ENCODE assay signal across 21 mouse cellular contexts in genomic region chr8:111831996-111832395, GRCm38 (mm10). TPM values are rescaled to one million over a fixed set of nuclear protein-coding genes. Genes with fewer than 3 reads are reported as not detected.
DNase-seq lines count a peak whose midpoint lies in the region; ATAC-seq and TF ChIP-seq lines count a peak whose summit lies in the region.
"Had no signal": no experiment of that assay in that cellular context is flagged by ENCODE, and none has a peak within 500 bp of the region (broad histone marks: within the 10 kb centered on the region; RNA-seq: fewer than 3 reads in every experiment).

No protein-coding gene starts in this region.

- TF ChIP-seq EP300 in heart, adult 2 months (IDR thresholded peaks at IDR 0.05; ENCODE audit: insufficient read depth, low read depth, low read length) = no peak

- H3K9ac ChIP-seq in heart, adult 2 months (ENCODE audit: low read depth, low read length) = no peak overlapping the region; the same call in 1 of the 2 replicates
- no peak overlapping the region for H3K9ac ChIP-seq in midbrain, embryonic 11.5 days (ENCODE audit: low read length)
- H3K9ac ChIP-seq: forebrain, embryonic 13.5 days; intestine, embryonic 15.5 days; limb, embryonic 15.5 days; liver, embryonic 15.5 days; lung, embryonic 14.5 days; midbrain, embryonic 13.5 days had no signal

- peaks cover 29% of the 10 kb centered on the region for H3K4me1 ChIP-seq in heart, adult 2 months (ENCODE audit: control insufficient read depth, insufficient read depth, low read length)
- peaks cover 18% of the 10 kb centered on the region; the same call in 1 of the 2 replicates for H3K4me1 ChIP-seq in kidney, adult 2 months (ENCODE audit: control insufficient read depth, insufficient read depth, low read length)
- no peaks in the 10 kb centered on the region for H3K4me1 ChIP-seq in midbrain, embryonic 11.5 days (ENCODE audit: control insufficient read depth, insufficient read depth, low read length)
- H3K4me1 ChIP-seq in midbrain, embryonic 10.5 days = no peaks in the 10 kb centered on the region
- H3K4me1 ChIP-seq: forebrain, embryonic 13.5 days; limb, embryonic 15.5 days; liver, embryonic 15.5 days; midbrain, embryonic 13.5 days had no signal

- no peaks in the 10 kb centered on the region for H3K27me3 ChIP-seq in heart, adult 2 months (ENCODE audit: control insufficient read depth, insufficient read depth, low read length)
- no peaks in the 10 kb centered on the region for H3K27me3 ChIP-seq in kidney, adult 2 months (replicated peaks; ENCODE audit: control insufficient read depth, insufficient read depth, low read length)
- H3K27me3 ChIP-seq in midbrain, embryonic 11.5 days (ENCODE audit: control insufficient read depth, insufficient read depth, low read length) = no peaks in the 10 kb centered on the region
- no peaks in the 10 kb centered on the region for H3K27me3 ChIP-seq in midbrain, embryonic 10.5 days (ENCODE audit: low read depth, poor library complexity, severe bottlenecking)
- H3K27me3 ChIP-seq: forebrain, embryonic 13.5 days; intestine, embryonic 15.5 days; limb, embryonic 15.5 days; liver, embryonic 15.5 days; midbrain, embryonic 13.5 days had no signal

- 40% methylated on average over 4 of the region's 4 CpGs for WGBS in heart, adult 2 months
- 28% methylated on average over 4 of the region's 4 CpGs for WGBS in kidney, adult 2 months
- WGBS in midbrain, embryonic 11.5 days = 84% methylated on average over 4 of the region's 4 CpGs
- 85% methylated on average over 4 of the region's 4 CpGs for WGBS in midbrain, embryonic 10.5 days

- TF ChIP-seq POLR2A in heart, adult 2 months (IDR thresholded peaks at IDR 0.05; ENCODE audit: insufficient read depth, low read depth, low read length) = no peak
- no peak for TF ChIP-seq POLR2A in kidney, adult 2 months (IDR thresholded peaks at IDR 0.05; ENCODE audit: low read depth, low read length)

- TF ChIP-seq CTCF in heart, adult 2 months (IDR thresholded peaks at IDR 0.05) = no peak
- TF ChIP-seq CTCF in kidney, adult 2 months (conservative IDR thresholded peaks at IDR 0.05; ENCODE audit: insufficient read depth, insufficient read length, low read depth, low read length) = no peak

- H3K4me3 ChIP-seq in heart, adult 2 months = no peak overlapping the region
- H3K4me3 ChIP-seq in kidney, adult 2 months (ENCODE audit: insufficient read depth, low read depth, low read length) = no peak overlapping the region
- H3K4me3 ChIP-seq in midbrain, embryonic 11.5 days (ENCODE audit: low read depth, low read length) = no peak overlapping the region
- H3K4me3 ChIP-seq in midbrain, embryonic 10.5 days = no peak overlapping the region
- H3K4me3 ChIP-seq: forebrain, embryonic 13.5 days; intestine, embryonic 15.5 days; layer of hippocampus, adult 2 months; limb, embryonic 15.5 days; liver, embryonic 15.5 days; midbrain, embryonic 13.5 days had no signal

- H3K36me3 ChIP-seq in heart, adult 2 months (ENCODE audit: control insufficient read depth, insufficient read depth, low read length) = peaks cover 49% of the 10 kb centered on the region
- no peaks in the 10 kb centered on the region; the same call in none of the 2 replicates for H3K36me3 ChIP-seq in kidney, adult 2 months (ENCODE audit: control insufficient read depth, insufficient read depth, low read length)
- H3K36me3 ChIP-seq in midbrain, embryonic 11.5 days (ENCODE audit: control insufficient read depth, insufficient read depth, low read length) = peaks cover 5% of the 10 kb centered on the region
- peaks cover 77% of the 10 kb centered on the region for H3K36me3 ChIP-seq in midbrain, embryonic 10.5 days

- no peaks in the 10 kb centered on the region; the same call in 1 of the 2 replicates for H3K79me2 ChIP-seq in heart, adult 2 months (replicated peaks; ENCODE audit: control insufficient read depth, insufficient read depth, low read length)

- peak overlapping the region; percentile 6; the same call in 1 of the 2 replicates for H3K27ac ChIP-seq in heart, adult 2 months
- peak overlapping the region; percentile 69; the same call in 1 of the 2 replicates for H3K27ac ChIP-seq in kidney, adult 2 months (ENCODE audit: insufficient read depth, low read depth, low read length)
- no peak overlapping the region for H3K27ac ChIP-seq in midbrain, embryonic 11.5 days (ENCODE audit: low read depth, low read length)
- no peak overlapping the region for H3K27ac ChIP-seq in midbrain, embryonic 10.5 days (replicated peaks)
- H3K27ac ChIP-seq: forebrain, embryonic 13.5 days; intestine, embryonic 15.5 days; layer of hippocampus, adult 2 months; limb, embryonic 15.5 days; liver, embryonic 15.5 days had no signal

- intact Hi-C loops in heart, adult 2 months (cut with DNase I) = no loop called here
- intact Hi-C loops in heart, postnatal 10 days (cut with DNase I) = no loop called here

- H3K4me2 ChIP-seq in midbrain, embryonic 11.5 days = no peak overlapping the region
- H3K4me2 ChIP-seq: forebrain, embryonic 13.5 days; intestine, embryonic 15.5 days; limb, embryonic 15.5 days; liver, embryonic 15.5 days; lung, embryonic 14.5 days; midbrain, embryonic 13.5 days had no signal

- no peaks in the 10 kb centered on the region for H3K9me3 ChIP-seq in midbrain, embryonic 11.5 days (ENCODE audit: control insufficient read depth, low read length)
- H3K9me3 ChIP-seq in midbrain, embryonic 10.5 days (replicated peaks) = no peaks in the 10 kb centered on the region
- H3K9me3 ChIP-seq: forebrain, embryonic 13.5 days; intestine, embryonic 15.5 days; limb, embryonic 15.5 days; liver, embryonic 15.5 days; midbrain, embryonic 13.5 days had no signal

- no peak for ATAC-seq in midbrain, embryonic 11.5 days (ENCODE audit: low FRiP score)
- ATAC-seq: CD4-positive, CD25-positive, alpha-beta regulatory T cell, adult 4 months; forebrain, embryonic 13.5 days; hindbrain, embryonic 16.5 days; intestine, embryonic 15.5 days; midbrain, embryonic 13.5 days had no signal

- DNase-seq in heart, adult 2 months = no peak
- DNase-seq in heart, postnatal 10 days = no peak
- DNase-seq in kidney, adult 2 months = no peak
- no peak for DNase-seq in kidney, postnatal 14 days
- DNase-seq in midbrain, embryonic 11.5 days (ENCODE audit: low spot score, missing footprints) = peak; percentile 67
- no peak for DNase-seq in midbrain, embryonic 10.5 days (ENCODE audit: low spot score)
- DNase-seq in neural tube, embryonic 10.5 days (ENCODE audit: extremely low spot score, low spot score) = no peak
- DNase-seq: adrenal gland, postnatal 25 days; cerebellum, adult 2 months; cerebellum, postnatal 14 days; kidney, adult 9 months; kidney, postnatal 25 days had no signal

RNA-seq across cellular contexts. Expression of gene Cfdp1, which starts 22.1 kb away (rescaled TPM):
- total RNA-seq in heart, adult 2 months (2021) = 10 to 100 TPM; 32.7 to 34.4 TPM
- 5.6 and 11.6 TPM in 2 replicates for polyA plus RNA-seq in heart, adult 2 months (2012; rRNA removed)
- total RNA-seq in heart, postnatal 10 days (2021) = 10 to 100 TPM; 43.7 to 53.7 TPM
- 7.2 and 12.5 TPM in 2 replicates for polyA plus RNA-seq in kidney, adult 2 months (2012; rRNA removed)
- polyA plus RNA-seq in midbrain, embryonic 11.5 days (2014; fragmentation: Nextera tagmentation; extraction: Ambion mirVana) = 209 and 223 TPM in 2 replicates
- 205 and 225 TPM in 2 replicates for polyA plus RNA-seq in midbrain, embryonic 10.5 days (2016; fragmentation: Nextera tagmentation; extraction: Ambion mirVana)

RNA-seq across cellular contexts. Expression of gene Tmem170, which starts 44.6 kb away (rescaled TPM):
- total RNA-seq in heart, adult 2 months (2021) = 1 to 10 TPM; 2.7 to 2.9 TPM
- polyA plus RNA-seq in heart, adult 2 months (2012; rRNA removed) = 2.1 and 2.9 TPM in 2 replicates
- total RNA-seq in heart, postnatal 10 days (2021) = 1 to 10 TPM; 2.7 to 3.4 TPM
- 6.0 and 6.9 TPM in 2 replicates for polyA plus RNA-seq in kidney, adult 2 months (2012; rRNA removed)
- 6.8 and 7.2 TPM in 2 replicates for polyA plus RNA-seq in midbrain, embryonic 11.5 days (2014; fragmentation: Nextera tagmentation; extraction: Ambion mirVana)
- 10.3 TPM in 2 replicates for polyA plus RNA-seq in midbrain, embryonic 10.5 days (2016; fragmentation: Nextera tagmentation; extraction: Ambion mirVana)

Comparison
In these comparisons a context has a peak if more than half of its experiments do, and no peak if none do; other contexts are left out.
1. H3K27ac ChIP-seq: peak in heart, adult 2 months (single experiment) and kidney, adult 2 months (single experiment); none in midbrain, embryonic 11.5 days (single experiment) and midbrain, embryonic 10.5 days (single experiment).
2. RNA of gene Cfdp1, which starts 22.1 kb away (polyA plus RNA-seq): 205 to 225 TPM in midbrain, embryonic 10.5 days and 209 to 223 TPM in midbrain, embryonic 11.5 days; 7.2 to 12.5 TPM in kidney, adult 2 months and 5.6 to 11.6 TPM in heart, adult 2 months; every median in the first group is over 10 times any median in the second.